Comparison of ENCODE assay signal across 12 mouse cellular contexts in genomic region chr3:47863591-47863990, GRCm38 (mm10).
DNase-seq lines count a peak whose midpoint lies in the region; ATAC-seq and TF ChIP-seq lines count a peak whose summit lies in the region.
"Had no signal": no experiment of that assay in that cellular context is flagged by ENCODE, and none has a peak within 500 bp of the region (broad histone marks: within the 10 kb centered on the region; RNA-seq: fewer than 3 reads in every experiment).

No protein-coding gene starts in this region.

- H3K27me3 ChIP-seq in cerebellum, adult 2 months (ENCODE audit: control insufficient read depth, insufficient read depth, low read length) = no peaks in the 10 kb centered on the region
- no peaks in the 10 kb centered on the region for H3K27me3 ChIP-seq in intestine, embryonic 16.5 days (replicated peaks; ENCODE audit: control insufficient read depth, insufficient read depth, low read length)

- WGBS in cerebellum, adult 2 months = 6% methylated on average over 1 of the region's 1 CpGs
- WGBS in intestine, embryonic 16.5 days = 70% methylated on average over 1 of the region's 1 CpGs

- ATAC-seq in frontal cortex, adult (ENCODE audit: low TSS enrichment) = peak; percentile 95
- no peak for ATAC-seq in intestine, embryonic 16.5 days

- no peak for TF ChIP-seq CTCF in cerebellum, adult 2 months (IDR thresholded peaks at IDR 0.05; ENCODE audit: borderline replicate concordance, insufficient read depth, low read depth, low read length)

- H3K9ac ChIP-seq in intestine, embryonic 16.5 days (ENCODE audit: low read depth, low read length) = no peak overlapping the region

- no peak for DNase-seq in frontal cortex, postnatal 25 days (ENCODE audit: low spot score in 2 of 2)
- peak; percentile 13 to 79 for DNase-seq in cerebellum, adult 2 months
- peak; percentile 33 to 66 for DNase-seq in layer of hippocampus, adult 18-20 months (ENCODE audit: low spot score in 2 of 2)
- peak; percentile 6 for DNase-seq in right cerebral cortex, postnatal 25 days
- no peak for DNase-seq in adrenal gland, postnatal 25 days
- DNase-seq in urinary bladder, postnatal 36 days (ENCODE audit: low spot score in 2 of 2) = no peak
- DNase-seq: B cell, adult 2 months; heart, postnatal 10 days; kidney, postnatal 36 days had no signal

- H3K4me3 ChIP-seq in cerebellum, adult 2 months (replicated peaks; ENCODE audit: insufficient read depth, low read depth, low read length) = no peak overlapping the region
- no peak overlapping the region for H3K4me3 ChIP-seq in intestine, embryonic 16.5 days (ENCODE audit: low read length)
- H3K4me3 ChIP-seq: erythroblast, embryonic 14.5 days had no signal

- H3K36me3 ChIP-seq in intestine, embryonic 16.5 days (ENCODE audit: control insufficient read depth, insufficient read depth, low read length) = no peaks in the 10 kb centered on the region

- H3K4me2 ChIP-seq in intestine, embryonic 16.5 days (ENCODE audit: low read depth, low read length) = no peak overlapping the region

- TF ChIP-seq POLR2A in cerebellum, adult 2 months (IDR thresholded peaks at IDR 0.05; ENCODE audit: borderline replicate concordance, insufficient read depth, low read length) = no peak

- H3K9me3 ChIP-seq in intestine, embryonic 16.5 days (ENCODE audit: control insufficient read depth, low read length) = no peaks in the 10 kb centered on the region

- no peak overlapping the region for H3K27ac ChIP-seq in cerebellum, adult 2 months (ENCODE audit: insufficient read depth, low read length)
- H3K27ac ChIP-seq in intestine, embryonic 16.5 days (ENCODE audit: low read length) = no peak overlapping the region

- H3K4me1 ChIP-seq in cerebellum, adult 2 months (ENCODE audit: control insufficient read depth, insufficient read depth, low read length) = peaks cover 2% of the 10 kb centered on the region; the same call in 1 of the 2 replicates
- no peaks in the 10 kb centered on the region for H3K4me1 ChIP-seq in intestine, embryonic 16.5 days (ENCODE audit: control insufficient read depth, insufficient read depth, low read length)

Comparison
In these comparisons a context has a peak if more than half of its experiments do, and no peak if none do; other contexts are left out.
1. DNase-seq: peak in cerebellum, adult 2 months (2 of 2), layer of hippocampus, adult 18-20 months (2 of 2) and right cerebral cortex, postnatal 25 days (single experiment); none in frontal cortex, postnatal 25 days (0 of 2), adrenal gland, postnatal 25 days (single experiment) and urinary bladder, postnatal 36 days (0 of 2).